Mouse (Mus musculus) cortical plate, adult 2 months (tissue): ENCODE data around the gene Bicc1.

Source experiments
- CTCF ChIP-seq: fragments of 200-500 bp; IDR thresholded peaks from 2 replicates; pipeline ENCODE4 v1.5.1; 2011; ENCODE audit warnings: mild to moderate bottlenecking, control low read depth, low read length; ENCODE audit not compliant: insufficient read depth; ENCODE audit errors: extremely low read depth
- POLR2A ChIP-seq: fragments of 200-500 bp; IDR thresholded peaks from 2 replicates; pipeline ENCODE4 v1.6.1; 2011; ENCODE audit warnings: mild to moderate bottlenecking, low read length, control low read depth; ENCODE audit not compliant: insufficient read depth; ENCODE audit errors: extremely low read depth

DNA sequence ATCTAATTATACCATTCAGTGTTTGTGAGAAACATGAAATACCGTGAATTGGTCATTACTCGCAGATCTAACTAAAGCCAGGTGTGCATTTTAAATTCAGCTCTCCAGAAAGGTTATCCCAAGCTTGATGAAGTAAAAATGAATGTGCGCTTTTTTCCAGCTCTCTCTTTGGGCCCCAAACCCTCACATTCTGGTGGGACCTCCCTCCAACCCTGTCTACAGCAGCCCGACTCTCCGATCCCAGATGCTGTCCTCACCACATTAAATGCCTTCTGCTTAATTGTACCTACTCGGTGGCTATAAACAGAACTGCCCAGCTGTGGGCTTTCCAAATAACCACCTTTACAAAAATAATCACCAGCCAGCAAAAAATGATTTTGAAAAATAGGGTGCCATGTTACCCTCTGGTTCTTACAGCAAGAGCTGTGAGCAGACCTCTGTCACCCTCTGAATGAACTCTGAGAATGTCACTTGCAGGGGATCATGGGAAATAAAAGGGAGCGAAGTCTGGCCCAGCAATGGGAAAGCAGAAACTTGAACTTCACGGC lies 64.7 kb downstream of the Bicc1 start:
- TF ChIP-seq CTCF: no peak
- no peak for TF ChIP-seq POLR2A
